Mouse (Mus musculus) bone marrow macrophage, adult 2 months (primary cell): ENCODE measurements around the gene Dnah8.

Experiments
- CTCF ChIP-seq: IDR thresholded peaks from 2 replicates; pipeline ENCODE4 v1.5.1; 2012; ENCODE audit warnings: low read depth, mild to moderate bottlenecking, low read length, moderate library complexity
- POLR2A ChIP-seq: IDR thresholded peaks from 2 replicates; pipeline ENCODE4 v1.6.1; 2012; ENCODE audit warnings: mild to moderate bottlenecking, low read depth, low read length, borderline replicate concordance

GRCm38 (mm10) chr17:30756771-30757170 is 132.6 kb downstream of the Dnah8 start:
- no peak for TF ChIP-seq CTCF
- no peak for TF ChIP-seq POLR2A
